Mouse (Mus musculus) yolk sac, embryonic 10.5 days (tissue): ENCODE results near the gene Gm4871.

ENCODE experiments used
- DNase-seq: peaks from one replicate; pipeline ENCODE4 v3.0.0-alpha.2; 2017; ENCODE audit warnings: low spot score

Gm4871 gene

DNA sequence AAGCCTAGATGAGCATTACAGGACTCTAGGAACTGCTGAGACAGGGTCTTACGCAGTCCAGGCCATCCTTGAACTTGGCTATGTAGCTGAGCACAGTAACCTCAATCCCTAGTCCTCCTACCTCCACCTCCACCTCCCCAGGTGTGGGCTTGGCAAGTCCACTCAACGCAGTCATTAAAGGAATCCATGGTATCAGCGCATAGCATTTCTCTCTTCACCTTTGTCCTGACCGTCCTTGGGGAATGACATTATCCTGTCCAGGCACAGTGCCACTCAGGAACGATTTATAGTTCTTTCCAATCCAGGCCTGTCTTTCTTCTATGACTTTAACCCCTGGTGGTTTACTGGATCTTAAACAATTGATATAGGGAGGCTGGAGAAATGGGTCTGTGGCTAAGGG is 42.1 kb downstream of the Gm4871 start:
- DNase-seq = no peak

GRCm38 (mm10) chr5:144990051-144990450 is 42.5 kb downstream of the Gm4871 start:
- DNase-seq = no peak

- DNase-seq = no peak
Observed at GRCm38 (mm10) chr5:144989061-144989405, 43.5 kb downstream of the Gm4871 start.

- peak; percentile 59 for DNase-seq
Observed at GRCm38 (mm10) chr5:144988340-144989060, 44.1 kb downstream of the Gm4871 start.

- DNase-seq = no peak
Observed at GRCm38 (mm10) chr5:144987561-144987960, 45.0 kb downstream of the Gm4871 start.

DNA sequence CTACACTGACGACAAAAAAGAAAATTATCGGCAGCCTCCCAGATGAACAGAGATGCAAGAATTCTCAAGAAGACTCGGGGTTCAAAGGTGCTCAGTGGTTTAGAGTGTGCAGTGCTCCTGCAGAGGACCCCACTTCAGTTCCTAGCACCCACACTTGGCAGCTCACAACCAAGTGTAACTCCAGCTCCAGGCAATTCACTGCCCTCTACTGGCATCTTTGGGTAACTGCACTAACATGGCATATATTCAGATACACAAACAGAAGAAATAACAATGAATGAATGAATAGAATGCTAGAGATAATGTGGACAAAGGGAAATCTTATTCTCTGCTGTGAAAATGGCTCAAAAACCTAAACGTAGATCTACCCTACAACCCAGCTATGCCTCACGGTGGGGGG is 47.7 kb downstream of the Gm4871 start:
- DNase-seq = no peak

DNA sequence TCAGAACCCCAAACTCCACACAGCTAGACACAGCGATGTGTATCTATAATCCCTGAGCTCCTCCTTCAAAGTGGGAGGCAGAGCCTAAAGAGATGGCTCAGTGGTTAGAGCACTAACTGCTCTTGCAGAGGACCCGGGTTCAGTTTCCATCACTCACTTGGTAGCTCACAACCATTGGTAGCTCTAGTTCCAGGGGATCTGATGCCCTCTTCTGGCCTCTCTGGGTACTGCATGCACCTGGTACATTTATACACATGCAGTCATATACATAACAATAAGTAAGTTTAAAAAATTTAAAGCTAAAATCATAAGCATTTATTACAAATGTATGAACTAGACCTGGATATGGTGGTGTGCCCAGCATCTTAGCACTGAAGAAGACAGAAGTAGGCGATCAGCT is 49.3 kb downstream of the Gm4871 start:
- no peak for DNase-seq
